Comparison of ENCODE assay signal across 8 mouse cellular contexts in the genomic region with DNA sequence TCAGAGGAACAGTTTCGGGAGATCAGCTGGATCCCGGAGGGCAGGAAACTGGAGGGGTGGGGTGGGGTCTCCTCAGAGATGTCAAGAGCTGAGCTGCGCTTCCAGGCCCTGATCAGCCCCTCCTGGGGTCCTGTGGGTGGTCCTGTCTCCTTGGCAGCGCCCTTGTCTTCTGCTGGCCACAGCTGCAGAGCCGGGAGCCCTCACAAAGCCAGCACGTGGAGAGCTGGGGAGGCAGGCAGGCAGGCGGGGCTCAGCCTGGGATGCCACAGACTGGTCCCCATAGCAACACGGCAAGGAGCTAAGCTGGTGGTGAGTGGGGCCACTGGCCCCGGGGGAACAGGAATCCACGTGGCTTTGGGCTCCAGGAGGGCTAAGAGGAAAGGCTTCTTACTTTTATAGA. TPM values are rescaled to one million over a fixed set of nuclear protein-coding genes. Genes with fewer than 3 reads are reported as not detected.
A peak's percentile ranks its signal among the peaks of the same experiment; 100 is the strongest.
DNase-seq lines count a peak whose midpoint lies in the region; ATAC-seq and TF ChIP-seq lines count a peak whose summit lies in the region.

A gene (minus strand): TSS at position 272 of the 400 bp plus-strand sequence.

- no peak for TF ChIP-seq CTCF in bone marrow, adult 2 months (IDR thresholded peaks at IDR 0.05; ENCODE audit: control insufficient read depth, insufficient read depth, low read length)
- TF ChIP-seq CTCF in kidney, postnatal 0 days (IDR thresholded peaks at IDR 0.05; ENCODE audit: low read depth) = no peak

- peak; percentile 71; the same call in 1 of the 2 replicates for ATAC-seq in kidney, embryonic 15.5 days (replicated peaks; ENCODE audit: low FRiP score)
- ATAC-seq in frontal cortex, adult (ENCODE audit: low TSS enrichment) = peak; percentile 53
- 0 out of 2 replicates have a peak, but pooled peaks have one; percentile 55 for ATAC-seq in kidney, postnatal 0 days (replicated peaks; ENCODE audit: low FRiP score, low read depth)

- H3K9me3 ChIP-seq in kidney, embryonic 15.5 days (replicated peaks) = no peaks in the 10 kb centered on the region
- no peaks in the 10 kb centered on the region for H3K9me3 ChIP-seq in kidney, postnatal 0 days (replicated peaks; ENCODE audit: low read length)

- WGBS in kidney, embryonic 15.5 days = 3% methylated on average over 10 of the region's 10 CpGs
- 27% methylated on average over 10 of the region's 10 CpGs for WGBS in bone marrow, adult 2 months
- 6% methylated on average over 10 of the region's 10 CpGs for WGBS in kidney, postnatal 0 days

- peak within 1 kb of the TSS; percentile 21 for H3K4me3 ChIP-seq in kidney, embryonic 15.5 days (replicated peaks)
- H3K4me3 ChIP-seq in bone marrow, adult 2 months (replicated peaks; ENCODE audit: control insufficient read depth, low read depth, low read length) = no peak within 1 kb of the TSS
- H3K4me3 ChIP-seq in kidney, postnatal 0 days (replicated peaks; ENCODE audit: low read depth, low read length) = 0 out of 2 replicates have a peak within 1 kb of the TSS, but pooled peaks have one; percentile 11

- no peak within 1 kb of the TSS for H3K27ac ChIP-seq in kidney, embryonic 15.5 days
- no peak within 1 kb of the TSS for H3K27ac ChIP-seq in bone marrow, adult 2 months (ENCODE audit: control insufficient read depth, insufficient read depth, low read depth, low read length, poor library complexity)
- H3K27ac ChIP-seq in kidney, postnatal 0 days = no peak within 1 kb of the TSS

- H3K4me1 ChIP-seq in kidney, embryonic 15.5 days = peaks cover 13% of the 10 kb centered on the region
- no peaks in the 10 kb centered on the region; the same call in 1 of the 2 replicates for H3K4me1 ChIP-seq in bone marrow, adult 2 months (ENCODE audit: control insufficient read depth, insufficient read depth, low read length)
- H3K4me1 ChIP-seq in kidney, postnatal 0 days (replicated peaks; ENCODE audit: insufficient read depth, low read length) = peaks cover 8% of the 10 kb centered on the region; the same call in 1 of the 2 replicates

- 0 out of 2 replicates have a peak within 1 kb of the TSS, but pooled peaks have one; percentile 35 for H3K9ac ChIP-seq in kidney, embryonic 15.5 days
- peak within 1 kb of the TSS; percentile 53; the same call in 1 of the 2 replicates for H3K9ac ChIP-seq in kidney, postnatal 0 days (ENCODE audit: low read depth, low read length)

- TF ChIP-seq POLR2A in bone marrow, adult 2 months (IDR thresholded peaks at IDR 0.05; ENCODE audit: borderline replicate concordance, control insufficient read depth, low read depth, low read length) = no peak

- no peaks in the 10 kb centered on the region for H3K36me3 ChIP-seq in kidney, embryonic 15.5 days
- H3K36me3 ChIP-seq in kidney, postnatal 0 days (ENCODE audit: insufficient read depth, low read length) = no peaks in the 10 kb centered on the region

- H3K27me3 ChIP-seq in kidney, embryonic 15.5 days = no peaks in the 10 kb centered on the region
- no peaks in the 10 kb centered on the region for H3K27me3 ChIP-seq in kidney, postnatal 0 days (ENCODE audit: insufficient read depth, low read length)

- no peak for DNase-seq in kidney, adult 11 months
- DNase-seq in kidney, postnatal 0 days (ENCODE audit: low spot score) = peak; percentile 39
- DNase-seq in lung, postnatal 36 days = peak; percentile 38
- DNase-seq in retina, postnatal 7 days (ENCODE audit: low read depth, low spot score) = peak; percentile 51
- no peak for DNase-seq in urinary bladder, postnatal 36 days (ENCODE audit: low spot score in 2 of 2)

- H3K4me2 ChIP-seq in kidney, embryonic 15.5 days = peak within 1 kb of the TSS; percentile 57
- H3K4me2 ChIP-seq in kidney, postnatal 0 days (ENCODE audit: low read length) = peak within 1 kb of the TSS; percentile 36

RNA-seq across cellular contexts. Expression of the gene that starts here (rescaled TPM):
- polyA plus RNA-seq in kidney, embryonic 15.5 days (2015; fragmentation: Nextera tagmentation; extraction: Ambion mirVana) = 0.74 and 0.78 TPM in 2 replicates
- polyA plus RNA-seq in bone marrow, adult 2 months (2011; ENCODE audit: insufficient read depth, insufficient read length, low replicate concordance, missing spikeins) = 10.9 and 31.9 TPM in 2 replicates
- 0.97 and 1.0 TPM in 2 replicates for polyA plus RNA-seq in kidney, postnatal 0 days (2015; fragmentation: Nextera tagmentation; extraction: Ambion mirVana)

Comparison
In these comparisons a context has a peak if more than half of its experiments do, and no peak if none do; other contexts are left out.
1. DNase-seq: peak in kidney, postnatal 0 days (single experiment), lung, postnatal 36 days (single experiment) and retina, postnatal 7 days (single experiment); none in kidney, adult 11 months (single experiment) and urinary bladder, postnatal 36 days (0 of 2).
2. Peak in ATAC-seq, H3K4me3 ChIP-seq, H3K9ac ChIP-seq and H3K4me2 ChIP-seq in kidney, embryonic 15.5 days; RNA of the gene not detected or under 1 TPM.
3. Peak in every context shown above with its lines, with median percentiles within 50 percentile points of each other: ATAC-seq.